Mouse (Mus musculus) frontal cortex, adult 2 months (tissue): ENCODE results near the gene 5430419D17Rik. TPM values are rescaled to one million over a fixed set of nuclear protein-coding genes. Genes with fewer than 3 reads are reported as not detected.

ENCODE experiments used
- DNase-seq, 2 experiments: peaks; one replicate each; pipeline ENCODE4 v3.0.0; 2022; ENCODE audit warnings: low spot score in 1 of 2; ENCODE audit errors: extremely low spot score in 1 of 2
- polyA plus RNA-seq: library from polyadenylated mRNA; depleted of rRNA; stranded (reverse); fragments of >200 nt; gene quantifications from 2 replicates; pipeline ENCODE4 v1.2.3, GENCODE M21; 2012; rRNA removed

5430419D17Rik gene
- polyA plus RNA-seq, 1 experiment: 0.06 TPM

GRCm38 (mm10) chr7:131306733-131307132 is 132.5 kb downstream of the 5430419D17Rik start:
- no peak for DNase-seq

- DNase-seq: no peak
Observed at GRCm38 (mm10) chr7:131314493-131314892, 140.3 kb downstream of the 5430419D17Rik start.

- DNase-seq: no peak
Observed at GRCm38 (mm10) chr7:131317587-131317986, 143.4 kb downstream of the 5430419D17Rik start.

- DNase-seq: no peak
Observed at GRCm38 (mm10) chr7:131318340-131318739, 144.1 kb downstream of the 5430419D17Rik start.

GRCm38 (mm10) chr7:131322192-131322591 is 148.0 kb downstream of the 5430419D17Rik start, which contains the start of gene Cuzd1:
Gene Cuzd1, minus strand, starts transcription at chr7:131322292.
- DNase-seq: no peak

- no peak for DNase-seq
Observed at GRCm38 (mm10) chr7:131327054-131327453, 152.9 kb downstream of the 5430419D17Rik start.

GRCm38 (mm10) chr7:131329416-131329815 is 155.2 kb downstream of the 5430419D17Rik start, which contains the start of gene Fam24b:
Gene Fam24b, minus strand, starts transcription at chr7:131329516.
- DNase-seq: no peak

GRCm38 (mm10) chr7:131331688-131332087 is 157.5 kb downstream of the 5430419D17Rik start:
- DNase-seq: no peak

GRCm38 (mm10) chr7:131333564-131333963 is 159.4 kb downstream of the 5430419D17Rik start, which contains the start of gene Fam24a:
Gene Fam24a, plus strand, starts transcription at chr7:131333864.
- no peak for DNase-seq

- no peak for DNase-seq
Observed at GRCm38 (mm10) chr7:131337502-131338068, 163.4 kb downstream of the 5430419D17Rik start.

- no peak for DNase-seq
Observed at GRCm38 (mm10) chr7:131345856-131346541, 171.8 kb downstream of the 5430419D17Rik start.

Other genes with a start within 250 kb of the 5430419D17Rik start
- gene Htra1, start 238.3 kb upstream of the 5430419D17Rik start, polyA plus RNA-seq: 172 and 212 TPM in 2 replicates
- gene Dmbt1, start 142.3 kb upstream of the 5430419D17Rik start, polyA plus RNA-seq: 0.04 TPM in 1 of 2 replicates, not detected in the other
- not detected in 2 replicates for gene 4933402N03Rik, start 28.1 kb upstream of the 5430419D17Rik start, polyA plus RNA-seq
- 0.23 and 0.30 TPM in 2 replicates for gene Cuzd1, start 147.9 kb downstream of the 5430419D17Rik start, polyA plus RNA-seq
- 0.14 and 0.17 TPM in 2 replicates for gene Fam24b, start 155.1 kb downstream of the 5430419D17Rik start, polyA plus RNA-seq
- gene Fam24a, start 159.5 kb downstream of the 5430419D17Rik start, polyA plus RNA-seq: not detected in 2 replicates
- gene 2310057M21Rik, start 188.4 kb downstream of the 5430419D17Rik start, polyA plus RNA-seq: 15.3 and 17.2 TPM in 2 replicates
- gene Pstk, start 196.7 kb downstream of the 5430419D17Rik start, polyA plus RNA-seq: 54.4 and 57.6 TPM in 2 replicates
- gene Ikzf5, start 236.1 kb downstream of the 5430419D17Rik start, polyA plus RNA-seq: 15.6 and 18.5 TPM in 2 replicates
- 35.7 and 42.8 TPM in 2 replicates for gene Acadsb, start 236.2 kb downstream of the 5430419D17Rik start, polyA plus RNA-seq